Mouse (Mus musculus): ENCODE measurements around the gene Cdyl.

GRCm38 (mm10) chr13:35610718-35611117, 48.9 kb upstream of the Cdyl start:
- TF ChIP-seq CTCF (IDR thresholded peaks at IDR 0.05; ENCODE audit: borderline replicate concordance, insufficient read depth, low read depth, low read length): no peak
- no peak for TF ChIP-seq POLR2A (IDR thresholded peaks at IDR 0.05; ENCODE audit: borderline replicate concordance, insufficient read depth, low read length)

Data from cerebellum, adult 2 months (tissue).